Mouse (Mus musculus): ENCODE results near the gene Fancd2os.

DNA sequence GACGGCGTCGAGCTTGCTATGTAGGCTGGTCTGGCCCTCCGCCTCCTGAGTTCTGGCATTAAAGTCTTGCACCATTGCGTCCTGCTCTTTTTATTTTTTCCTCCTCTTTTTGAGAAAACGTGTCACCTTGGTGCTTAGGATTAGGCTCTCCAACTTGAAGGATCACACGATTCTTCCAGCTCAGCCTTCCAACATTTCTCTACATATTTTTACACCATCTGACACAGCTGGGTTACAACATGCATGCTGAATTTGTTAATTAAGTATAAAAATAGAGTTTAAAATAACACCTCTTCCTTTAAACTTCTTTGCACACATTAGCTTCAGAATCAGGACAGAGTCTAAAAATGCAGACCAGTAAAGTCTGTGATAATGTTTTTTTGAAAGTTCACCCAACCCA lies 8.8 kb upstream of the Fancd2os start:
- TF ChIP-seq FLI1 (IDR thresholded peaks at IDR 0.05; ENCODE audit: low read length) (no peak), GATA1 (IDR thresholded peaks at IDR 0.05; ENCODE audit: borderline replicate concordance, low read length) (no peak)

Measured in megakaryocyte, embryonic 14.5 days (primary cell).